Mouse (Mus musculus) lung, embryonic 15.5 days (tissue): ENCODE measurements around the gene Ick. TPM values are rescaled to one million over a fixed set of nuclear protein-coding genes. Genes with fewer than 3 reads are reported as not detected.
"Not testable (repeated sequence)": the region's sequence is repeated elsewhere in the genome, so short reads cannot be mapped to it uniquely, and the experiment has no call there.

Source experiments
- ATAC-seq: fragments of 200-750 bp; cut with Nextera tagmentation; 2 replicates; pipeline ENCODE4 v1.8.0; 2017; ENCODE audit warnings: moderate number of reproducible peaks, borderline replicate concordance; ENCODE audit not compliant: low FRiP score, low TSS enrichment; ENCODE audit errors: extremely low read depth
- H3K27ac ChIP-seq: fragments of 300-500 bp; sonication (generic); 2 replicates; pipeline ENCODE4 v1.5.1; 2015; ENCODE audit warnings: moderate library complexity, mild to moderate bottlenecking, inconsistent platforms
- H3K27me3 ChIP-seq: fragments of 300-500 bp; sonication (generic); 2 replicates; pipeline ENCODE4 v1.6.1; 2015; ENCODE audit warnings: inconsistent platforms
- H3K36me3 ChIP-seq: fragments of 300-500 bp; sonication (generic); 2 replicates; pipeline ENCODE4 v1.6.1; 2015; ENCODE audit warnings: inconsistent platforms
- H3K4me1 ChIP-seq: fragments of 300-500 bp; sonication (generic); 2 replicates; pipeline ENCODE4 v1.6.1; 2015; ENCODE audit warnings: inconsistent platforms
- H3K4me2 ChIP-seq: fragments of 300-500 bp; sonication (generic); 2 replicates; pipeline ENCODE4 v1.6.1; 2015; ENCODE audit warnings: inconsistent platforms, mild to moderate bottlenecking, moderate library complexity
- H3K4me3 ChIP-seq: fragments of 300-500 bp; sonication (generic); 2 replicates; pipeline ENCODE4 v1.5.1; 2015; ENCODE audit warnings: mild to moderate bottlenecking, inconsistent platforms
- H3K9ac ChIP-seq: fragments of 300-500 bp; sonication (generic); 2 replicates; pipeline ENCODE4 v1.6.1; 2015; ENCODE audit warnings: inconsistent platforms
- H3K9me3 ChIP-seq: fragments of 300-500 bp; sonication (generic); 2 replicates; pipeline ENCODE4 v1.6.1; 2016; ENCODE audit warnings: inconsistent platforms
- WGBS: fragments of 180-500 bp; shearing (Covaris S2); methylation state at CpG from one replicate; pipeline ENCODE4 v1.1.7; 2015; 5-methylcytosine and 5-hydroxymethylcytosine counted together
- polyA plus RNA-seq: library from polyadenylated mRNA; unstranded; fragments of >200 nt; fragmentation: Nextera tagmentation; extraction: Ambion mirVana; gene quantifications from 2 replicates; pipeline ENCODE4 v1.2.1, GENCODE M21; 2015

Ick gene
- polyA plus RNA-seq, result 17.5 and 19.1 TPM in 2 replicates

- H3K9me3 ChIP-seq, result no peaks in the 10 kb centered on the region
- H3K4me1 ChIP-seq, result peaks cover 31% of the 10 kb centered on the region
- peak; percentile 93 for ATAC-seq
- peak within 1 kb of the TSS; percentile 78 for H3K4me2 ChIP-seq
- H3K27ac ChIP-seq, result peak within 1 kb of the TSS; percentile 97
- peak within 1 kb of the TSS; percentile 77 for H3K9ac ChIP-seq
- H3K27me3 ChIP-seq, result no peaks in the 10 kb centered on the region
- no peaks in the 10 kb centered on the region for H3K36me3 ChIP-seq
- peak within 1 kb of the TSS; percentile 77 for H3K4me3 ChIP-seq
- 0% methylated on average over 20 of the region's 20 CpGs for WGBS
Measured at GRCm38 (mm10) chr9:78108796-78109239, at the start of gene Ick, which contains the start of gene Fbxo9. Gene Ick, plus strand, starts transcription at chr9:78109192. Gene Fbxo9, minus strand, starts transcription at chr9:78109065.

- H3K36me3 ChIP-seq, result no peaks in the 10 kb centered on the region
- no peak overlapping the region for H3K9ac ChIP-seq
- H3K27ac ChIP-seq, result no peak overlapping the region
- H3K4me3 ChIP-seq, result no peak overlapping the region
- H3K4me1 ChIP-seq, result 0 out of 2 replicates have a peak, but pooled peaks cover 5% of the 10 kb centered on the region
- H3K4me2 ChIP-seq, result no peak overlapping the region
- H3K9me3 ChIP-seq, result no peaks in the 10 kb centered on the region
- no peak for ATAC-seq
- WGBS, result 66% methylated on average over 16 of the region's 16 CpGs
- H3K27me3 ChIP-seq, result no peaks in the 10 kb centered on the region
Measured at GRCm38 (mm10) chr9:78059525-78060120, 49.4 kb upstream of the Ick start.

- Histone ChIP-seq H3K36me3 (no peaks in the 10 kb centered on the region), H3K4me3 (no peak overlapping the region), H3K9me3 (no peaks in the 10 kb centered on the region), H3K4me1 (0 out of 2 replicates have a peak, but pooled peaks cover 8% of the 10 kb centered on the region), H3K4me2 (no peak overlapping the region), H3K9ac (no peak overlapping the region), H3K27ac (no peak overlapping the region), H3K27me3 (no peaks in the 10 kb centered on the region)
- 76% methylated on average over 9 of the region's 9 CpGs for WGBS
- no peak for ATAC-seq
Measured at GRCm38 (mm10) chr9:78062392-78062791, 46.6 kb upstream of the Ick start.

DNA sequence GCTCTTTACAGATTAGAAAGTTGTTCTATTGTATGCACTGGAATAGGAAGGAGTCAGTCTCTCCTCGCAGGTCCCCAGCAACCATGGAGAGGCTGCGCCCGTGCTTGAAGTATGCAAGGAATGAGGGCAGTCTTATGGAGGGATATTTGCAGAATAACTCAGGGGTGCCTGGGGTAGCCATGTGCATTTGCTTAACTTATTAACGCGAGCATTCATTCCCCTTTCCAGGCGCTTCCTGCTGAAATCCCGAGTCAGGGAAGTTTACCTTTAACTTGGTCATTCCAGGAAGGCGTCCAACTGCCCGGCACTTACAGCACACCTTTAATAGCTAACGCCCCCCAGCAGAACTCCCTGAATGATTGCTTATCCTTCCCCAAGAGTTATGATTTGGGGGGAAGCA is 44.9 kb upstream of the Ick start:
- WGBS, result 55% methylated on average over 10 of the region's 10 CpGs
- Histone ChIP-seq H3K27ac (peak overlapping the region; percentile 79), H3K27me3 (no peaks in the 10 kb centered on the region), H3K4me2 (peak overlapping the region; percentile 1; the same call in 1 of the 2 replicates), H3K9me3 (no peaks in the 10 kb centered on the region), H3K9ac (no peak overlapping the region), H3K4me1 (0 out of 2 replicates have a peak, but pooled peaks cover 8% of the 10 kb centered on the region), H3K36me3 (no peaks in the 10 kb centered on the region), H3K4me3 (no peak overlapping the region)
- peak; percentile 77 for ATAC-seq

- no peaks in the 10 kb centered on the region for H3K9me3 ChIP-seq
- no peaks in the 10 kb centered on the region for H3K36me3 ChIP-seq
- no peak for ATAC-seq
- whole genome bisulfite sequencing, result 59% methylated on average over 5 of the region's 5 CpGs
- H3K4me3 ChIP-seq, result no peak overlapping the region
- H3K27ac ChIP-seq, result no peak overlapping the region
- H3K4me2 ChIP-seq, result no peak overlapping the region
- H3K27me3 ChIP-seq, result no peaks in the 10 kb centered on the region
- H3K9ac ChIP-seq, result no peak overlapping the region
- H3K4me1 ChIP-seq, result no peaks in the 10 kb centered on the region
Measured at GRCm38 (mm10) chr9:78070496-78070895, 38.5 kb upstream of the Ick start.

DNA sequence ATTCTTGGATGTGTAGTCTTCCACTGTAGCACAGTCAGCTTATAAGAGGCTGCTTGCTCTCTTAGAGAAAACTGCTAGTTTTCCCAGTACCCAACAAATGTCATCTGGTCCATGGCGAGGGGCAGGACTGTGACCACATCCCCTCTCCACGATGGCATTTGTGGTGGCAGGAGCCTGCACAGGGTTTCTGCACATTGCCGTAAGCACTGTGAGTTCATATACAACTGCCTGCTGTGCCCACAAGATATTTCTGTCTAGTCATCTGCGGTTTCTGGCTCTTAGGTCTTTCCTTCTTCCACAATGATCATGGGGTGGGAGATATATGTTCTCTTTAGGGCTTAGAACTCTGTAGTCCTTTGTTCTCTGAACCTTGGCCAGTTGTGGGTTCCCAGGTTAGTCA is 37.4 kb upstream of the Ick start:
- no peak overlapping the region for H3K27ac ChIP-seq
- H3K4me1 ChIP-seq, result no peaks in the 10 kb centered on the region
- no peak overlapping the region for H3K9ac ChIP-seq
- no peaks in the 10 kb centered on the region for H3K27me3 ChIP-seq
- no peak overlapping the region for H3K4me2 ChIP-seq
- no peaks in the 10 kb centered on the region for H3K9me3 ChIP-seq
- no peak for ATAC-seq
- H3K36me3 ChIP-seq, result no peaks in the 10 kb centered on the region
- no peak overlapping the region for H3K4me3 ChIP-seq
- 86% methylated on average over 4 of the region's 4 CpGs for WGBS

DNA sequence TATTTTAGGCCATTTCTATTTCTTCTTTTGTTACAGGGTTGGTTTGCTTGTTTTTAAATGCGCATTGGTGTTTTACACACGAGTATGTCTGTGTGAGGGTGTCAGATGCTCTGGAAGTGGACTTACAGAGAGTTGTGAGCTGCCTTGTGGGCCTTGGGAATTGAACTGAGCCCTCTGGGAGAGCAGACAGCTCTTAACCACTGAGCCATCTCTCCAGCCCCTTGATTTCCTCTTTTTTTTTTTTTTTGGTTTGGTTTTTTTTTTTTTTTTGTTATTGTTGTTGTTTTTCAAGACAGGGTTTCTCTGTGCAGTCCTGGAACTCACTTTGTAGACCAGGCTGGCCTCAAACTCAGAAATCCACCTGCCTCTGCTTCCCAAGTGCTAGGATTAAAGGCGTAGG is 35.7 kb upstream of the Ick start:
- H3K4me3 ChIP-seq, H3K36me3 ChIP-seq, H3K9me3 ChIP-seq, H3K9ac ChIP-seq, ATAC-seq, H3K4me1 ChIP-seq, H3K27me3 ChIP-seq, H3K4me2 ChIP-seq, H3K27ac ChIP-seq: not testable (repeated sequence)
- 83% methylated on average over 3 of the region's 3 CpGs for WGBS

GRCm38 (mm10) chr9:78073713-78074340 is 35.2 kb upstream of the Ick start:
- Histone ChIP-seq H3K4me3 (no peak overlapping the region), H3K9ac (no peak overlapping the region), H3K36me3 (no peaks in the 10 kb centered on the region), H3K9me3 (no peaks in the 10 kb centered on the region), H3K27me3 (no peaks in the 10 kb centered on the region), H3K4me1 (no peaks in the 10 kb centered on the region), H3K4me2 (no peak overlapping the region), H3K27ac (no peak overlapping the region)
- 77% methylated on average over 13 of the region's 13 CpGs for whole genome bisulfite sequencing
- ATAC-seq, result no peak

- 82% methylated on average over 3 of the region's 3 CpGs for WGBS
- H3K9ac ChIP-seq, result no peak overlapping the region
- no peak for ATAC-seq
- H3K4me3 ChIP-seq, result no peak overlapping the region
- H3K9me3 ChIP-seq, result no peaks in the 10 kb centered on the region
- no peaks in the 10 kb centered on the region for H3K4me1 ChIP-seq
- no peak overlapping the region for H3K27ac ChIP-seq
- H3K36me3 ChIP-seq, result no peaks in the 10 kb centered on the region
- no peak overlapping the region for H3K4me2 ChIP-seq
- H3K27me3 ChIP-seq, result no peaks in the 10 kb centered on the region
Measured at GRCm38 (mm10) chr9:78075256-78075655, 33.7 kb upstream of the Ick start.

- no peak overlapping the region for H3K4me3 ChIP-seq
- peaks cover 16% of the 10 kb centered on the region for H3K36me3 ChIP-seq
- H3K4me2 ChIP-seq, result no peak overlapping the region
- H3K9me3 ChIP-seq, result no peaks in the 10 kb centered on the region
- no peaks in the 10 kb centered on the region for H3K27me3 ChIP-seq
- no peak for ATAC-seq
- no peak overlapping the region for H3K27ac ChIP-seq
- WGBS, result 23% methylated on average over 2 of the region's 2 CpGs
- H3K9ac ChIP-seq, result no peak overlapping the region
- no peaks in the 10 kb centered on the region for H3K4me1 ChIP-seq
Measured at GRCm38 (mm10) chr9:78078240-78078639, 30.8 kb upstream of the Ick start.

DNA sequence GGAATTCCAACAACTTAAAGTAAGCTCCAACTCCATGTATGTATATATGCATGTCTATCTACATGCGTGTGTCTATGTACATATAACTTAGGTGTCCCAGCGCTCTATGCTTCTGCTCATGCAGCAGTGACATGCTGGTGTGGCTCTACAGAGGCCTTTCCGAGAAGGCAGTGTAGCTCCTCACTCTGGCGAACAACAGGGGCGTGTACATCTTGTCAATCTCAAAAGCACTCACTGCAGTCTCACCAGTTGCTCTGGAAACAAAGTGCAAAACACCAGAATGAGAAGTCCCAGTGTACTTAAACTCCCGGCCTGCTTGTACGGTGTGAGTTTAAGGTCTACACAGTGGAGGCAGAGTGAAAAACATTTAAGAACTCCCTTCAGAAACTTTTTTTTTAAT is 27.2 kb upstream of the Ick start:
- no peak for ATAC-seq
- Histone ChIP-seq H3K27me3 (no peaks in the 10 kb centered on the region), H3K9me3 (no peaks in the 10 kb centered on the region), H3K36me3 (peaks cover 50% of the 10 kb centered on the region), H3K4me1 (no peaks in the 10 kb centered on the region), H3K4me2 (no peak overlapping the region), H3K27ac (no peak overlapping the region), H3K9ac (no peak overlapping the region), H3K4me3 (no peak overlapping the region)
- 84% methylated on average over 7 of the region's 7 CpGs for WGBS

DNA sequence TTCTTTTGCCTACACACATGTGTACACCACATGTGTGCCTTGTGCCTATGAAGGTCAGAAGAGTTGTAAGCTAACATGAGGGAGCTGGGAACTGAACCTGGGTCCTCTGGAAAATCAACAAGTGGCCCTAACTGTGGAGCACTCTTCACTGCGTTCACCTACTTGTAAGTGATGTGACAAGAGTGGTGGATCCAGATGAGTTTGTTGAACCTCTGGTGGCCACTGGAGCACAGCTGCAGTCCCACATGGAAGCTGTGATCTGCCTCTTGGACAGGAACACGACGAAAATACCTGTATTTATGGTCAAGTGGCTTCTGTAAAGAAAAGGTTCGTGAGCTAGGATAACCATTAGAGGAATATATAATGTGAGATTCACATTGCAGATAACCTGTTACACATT is 24.7 kb upstream of the Ick start:
- no peaks in the 10 kb centered on the region for H3K9me3 ChIP-seq
- H3K27ac ChIP-seq, result no peak overlapping the region
- H3K4me1 ChIP-seq, result no peaks in the 10 kb centered on the region
- 84% methylated on average over 4 of the region's 4 CpGs for WGBS
- no peak overlapping the region for H3K4me3 ChIP-seq
- ATAC-seq, result no peak
- no peak overlapping the region for H3K4me2 ChIP-seq
- peaks cover 60% of the 10 kb centered on the region for H3K36me3 ChIP-seq
- H3K9ac ChIP-seq, result no peak overlapping the region
- no peaks in the 10 kb centered on the region for H3K27me3 ChIP-seq
